Mouse (Mus musculus): ENCODE data around the gene Tas1r1. TPM values are rescaled to one million over a fixed set of nuclear protein-coding genes. Genes with fewer than 3 reads are reported as not detected.

Gene Tas1r1
- polyA plus RNA-seq (2017; shearing (Covaris generic)), result not detected

- ATAC-seq, result peak; percentile 18
These were observed at the start of gene Tas1r1 for GRCm38 (mm10) chr4:152038225-152038984. Tas1r1 (minus strand) TSS chr4:152038568.

DNA sequence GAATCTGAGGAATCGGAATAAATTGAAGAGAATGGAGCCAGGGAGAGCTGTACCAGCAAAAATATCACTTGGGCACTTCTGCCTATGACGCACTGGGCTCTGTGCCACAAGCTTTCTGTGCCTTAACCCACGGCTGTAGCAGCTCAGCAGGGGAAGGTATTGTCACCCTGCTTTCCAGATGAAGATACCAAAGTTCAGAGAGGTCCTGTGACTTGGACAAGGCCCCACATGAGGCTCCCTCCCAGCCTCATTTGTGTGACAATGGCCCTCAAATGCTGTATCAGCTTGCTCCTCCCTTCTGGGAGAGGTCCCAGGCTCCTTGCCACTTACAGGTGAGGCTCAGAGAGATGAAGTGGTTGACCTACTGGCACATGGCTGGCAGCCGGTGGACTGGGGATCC, 49.8 kb upstream of the Tas1r1 start:
- ATAC-seq, result no peak

GRCm38 (mm10) chr4:152087211-152088081, 49.1 kb upstream of the Tas1r1 start:
- ATAC-seq, result no peak

DNA sequence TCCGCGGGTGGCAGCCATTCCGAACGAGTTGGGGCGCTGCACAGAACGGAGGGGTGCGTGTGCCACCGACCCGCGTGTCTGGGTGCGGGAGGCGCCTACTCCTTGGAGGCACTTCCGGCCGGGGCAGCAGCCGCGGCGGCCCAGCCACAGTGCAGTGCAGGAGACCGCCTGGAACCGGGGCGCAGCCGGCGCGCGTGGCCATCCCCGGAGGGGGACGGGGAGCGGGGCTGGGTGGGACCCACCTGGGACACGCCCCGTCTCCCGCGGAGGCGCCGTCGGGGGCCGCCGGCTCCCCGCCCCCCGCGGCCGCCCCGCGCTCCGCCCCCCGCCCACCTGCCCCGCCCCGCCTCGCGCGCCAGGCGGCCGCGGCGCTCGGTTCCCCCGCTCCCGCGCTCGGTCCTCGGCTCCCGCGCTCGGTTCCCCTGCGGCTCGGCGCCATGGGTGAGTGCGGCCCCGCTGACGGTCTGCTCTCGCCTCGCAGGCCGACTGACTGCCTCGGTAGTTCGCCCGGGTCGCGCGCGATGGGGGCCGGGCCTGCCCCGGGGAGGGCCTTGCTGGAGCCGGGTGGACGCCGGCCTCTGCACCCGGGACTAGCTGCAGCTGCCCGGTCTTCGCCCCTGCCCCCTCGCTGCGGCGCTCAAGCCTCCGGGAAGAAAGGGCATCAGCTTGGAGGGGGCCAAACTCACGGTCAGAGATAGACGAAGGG, 48.3 kb upstream of the Tas1r1 start:
- ATAC-seq, result peak; percentile 81

DNA sequence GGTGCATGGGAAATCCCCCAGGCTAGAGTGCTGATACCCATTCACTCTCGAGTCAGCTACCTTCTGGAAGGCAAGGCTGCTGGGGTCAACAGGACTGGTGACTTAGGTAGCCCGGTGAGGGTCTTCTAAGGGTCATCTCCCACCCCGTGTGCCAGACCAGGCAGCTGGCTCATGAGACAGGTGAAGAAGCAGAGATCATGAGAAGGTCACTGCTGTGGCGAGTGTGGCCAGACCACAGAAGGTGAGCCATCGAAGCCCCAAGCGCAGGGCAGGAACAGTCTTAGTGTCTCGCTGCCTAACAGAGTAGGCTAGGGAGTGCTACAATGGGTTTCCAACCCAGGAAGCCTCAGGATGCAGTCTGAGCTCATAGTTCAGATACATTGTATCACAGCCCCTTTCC, 46.2 kb upstream of the Tas1r1 start:
- no peak for ATAC-seq

DNA sequence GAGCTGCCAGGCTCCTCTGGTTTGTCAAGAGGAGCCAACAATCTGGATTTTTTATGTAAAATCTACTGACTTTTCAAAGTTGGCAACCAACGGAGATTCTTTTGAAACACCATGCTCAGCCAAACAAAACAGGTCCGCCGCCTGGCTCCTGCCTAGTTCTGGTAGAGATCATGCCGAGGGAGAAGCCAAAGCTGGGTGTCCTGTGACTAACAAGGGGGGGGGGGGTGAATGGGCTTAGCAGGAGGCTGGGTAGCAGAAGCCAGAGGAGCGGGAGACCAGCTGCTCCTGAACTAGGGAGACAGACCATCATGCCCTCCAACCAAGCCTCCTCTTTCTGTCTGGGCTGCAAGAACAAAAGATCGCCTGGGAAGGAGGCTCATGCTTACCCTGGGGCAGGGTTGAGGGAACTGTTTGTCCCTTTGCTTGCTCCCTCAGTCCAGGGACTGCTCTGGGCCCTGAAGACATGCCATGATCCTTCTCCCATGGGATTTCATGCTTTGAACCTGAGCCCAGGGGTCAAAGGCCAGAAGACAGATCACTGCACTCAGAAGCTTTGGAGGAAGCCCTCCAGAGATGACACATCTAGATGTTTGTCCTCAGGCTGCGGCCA, 45.3 kb upstream of the Tas1r1 start:
- no peak for ATAC-seq

GRCm38 (mm10) chr4:152079931-152080330, 41.6 kb upstream of the Tas1r1 start:
- no peak for ATAC-seq

DNA sequence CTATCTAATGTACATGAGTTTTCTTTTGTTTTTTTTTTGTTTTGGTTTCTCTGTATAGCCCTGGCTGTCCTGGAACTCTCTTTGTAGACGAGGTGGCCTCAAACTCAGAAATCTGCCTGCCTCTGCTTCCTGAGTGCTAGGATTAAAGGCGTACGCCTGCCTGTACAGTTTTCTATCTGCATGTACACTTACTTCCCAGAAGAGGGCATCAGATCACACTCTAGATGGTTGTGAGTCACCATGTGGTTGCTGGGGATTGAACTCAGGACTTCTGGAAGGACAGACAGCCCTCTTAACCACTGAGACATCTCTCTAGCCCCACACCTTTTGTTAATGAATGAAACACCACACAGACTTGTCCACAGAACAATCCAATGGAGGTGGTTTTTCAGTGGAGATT, 40.9 kb upstream of the Tas1r1 start:
- no peak for ATAC-seq

- no peak for ATAC-seq
These were observed 39.8 kb upstream of the Tas1r1 start for GRCm38 (mm10) chr4:152078105-152078530.

DNA sequence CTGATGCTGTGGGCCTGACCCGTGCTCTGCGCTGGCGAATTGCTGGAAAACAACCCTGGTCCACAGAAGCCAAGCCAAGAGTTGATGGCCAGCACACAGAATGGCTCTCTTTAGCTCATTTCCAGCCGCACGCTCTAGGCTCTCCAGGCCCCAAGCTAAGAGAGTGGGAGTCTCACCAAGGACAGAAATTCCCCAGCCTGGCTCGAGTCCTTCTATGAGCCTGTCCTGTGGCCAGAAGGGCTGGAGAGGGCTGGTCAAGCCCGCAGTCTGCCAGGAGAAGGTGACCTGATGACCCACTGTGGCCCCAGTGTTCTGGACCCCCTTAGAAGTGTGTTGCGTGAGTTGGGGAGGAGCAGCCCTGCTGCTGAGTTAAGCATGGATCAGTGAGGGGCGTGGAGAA, 38.8 kb upstream of the Tas1r1 start:
- ATAC-seq, result no peak

DNA sequence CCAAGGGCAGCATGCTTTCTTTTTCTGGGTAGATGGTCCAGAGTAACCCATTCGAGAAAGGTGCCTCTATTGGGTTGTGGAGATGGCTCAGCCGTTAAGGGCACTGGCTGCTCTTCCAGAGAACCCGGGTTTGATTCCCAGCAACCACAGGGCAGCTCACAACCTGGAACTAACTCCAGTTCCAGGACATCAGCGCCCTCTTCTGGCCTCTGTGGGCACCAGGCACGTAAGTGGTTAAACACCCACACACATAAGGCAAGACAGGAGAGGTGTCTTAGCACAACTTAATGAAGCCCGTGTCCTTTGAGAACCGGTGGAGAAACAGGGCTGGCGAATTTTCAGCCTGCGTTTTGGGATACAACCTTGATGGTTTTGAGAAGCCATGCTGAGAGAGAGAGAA, 36.2 kb upstream of the Tas1r1 start:
- no peak for ATAC-seq

DNA sequence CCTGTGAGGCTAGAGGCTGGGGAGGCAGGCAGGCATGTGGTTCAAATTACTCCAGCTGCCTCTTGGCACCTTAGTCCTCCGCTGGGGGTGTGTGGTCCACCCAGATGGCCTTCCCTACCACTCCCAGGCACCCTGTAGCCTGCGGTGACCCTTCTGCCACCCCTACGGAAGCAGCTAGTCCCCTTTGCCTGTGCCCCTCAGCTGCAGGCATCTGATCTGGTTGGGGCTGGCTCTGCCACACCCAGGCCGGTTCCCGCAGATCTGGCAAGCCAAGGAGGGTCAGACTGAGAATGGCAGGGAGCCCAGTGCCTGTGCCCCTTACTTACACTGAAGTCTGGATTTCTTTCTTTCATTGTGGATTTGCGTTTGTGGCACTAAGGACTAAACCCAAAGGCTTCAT, 35.3 kb upstream of the Tas1r1 start:
- ATAC-seq, result no peak

GRCm38 (mm10) chr4:152072655-152073054, 34.3 kb upstream of the Tas1r1 start:
- no peak for ATAC-seq

DNA sequence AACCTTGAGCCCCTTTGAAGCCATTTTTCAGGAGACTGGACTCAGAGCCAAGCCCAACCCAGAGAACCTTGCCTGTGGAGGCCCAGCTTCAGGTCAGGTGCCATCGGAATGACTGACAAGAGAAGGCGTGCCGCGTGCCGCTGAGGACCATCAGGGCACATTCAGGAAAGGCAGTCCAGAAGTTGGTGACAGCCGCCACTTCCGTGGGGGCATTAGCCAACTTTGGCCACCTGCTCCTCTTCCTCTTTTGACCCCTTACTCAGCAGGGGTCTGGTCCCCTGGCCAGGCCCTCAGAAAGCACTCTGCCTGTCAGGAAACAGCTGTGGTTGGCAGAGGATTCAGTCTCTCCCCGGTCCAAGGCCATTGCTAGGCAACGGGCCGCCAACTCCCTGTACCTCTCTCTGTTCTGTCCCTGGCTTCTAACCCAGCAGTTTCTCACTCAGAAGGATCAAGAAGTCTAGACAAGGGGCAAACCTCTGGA, 33.8 kb upstream of the Tas1r1 start, which contains the start of gene Plekhg5:
Plekhg5 (plus strand) TSS at position 378 of the 481 bp plus-strand sequence.
- ATAC-seq, result no peak

- ATAC-seq, result no peak
These were observed 32.4 kb upstream of the Tas1r1 start for GRCm38 (mm10) chr4:152070494-152071396.

GRCm38 (mm10) chr4:152069245-152069644, 30.9 kb upstream of the Tas1r1 start:
- no peak for ATAC-seq

DNA sequence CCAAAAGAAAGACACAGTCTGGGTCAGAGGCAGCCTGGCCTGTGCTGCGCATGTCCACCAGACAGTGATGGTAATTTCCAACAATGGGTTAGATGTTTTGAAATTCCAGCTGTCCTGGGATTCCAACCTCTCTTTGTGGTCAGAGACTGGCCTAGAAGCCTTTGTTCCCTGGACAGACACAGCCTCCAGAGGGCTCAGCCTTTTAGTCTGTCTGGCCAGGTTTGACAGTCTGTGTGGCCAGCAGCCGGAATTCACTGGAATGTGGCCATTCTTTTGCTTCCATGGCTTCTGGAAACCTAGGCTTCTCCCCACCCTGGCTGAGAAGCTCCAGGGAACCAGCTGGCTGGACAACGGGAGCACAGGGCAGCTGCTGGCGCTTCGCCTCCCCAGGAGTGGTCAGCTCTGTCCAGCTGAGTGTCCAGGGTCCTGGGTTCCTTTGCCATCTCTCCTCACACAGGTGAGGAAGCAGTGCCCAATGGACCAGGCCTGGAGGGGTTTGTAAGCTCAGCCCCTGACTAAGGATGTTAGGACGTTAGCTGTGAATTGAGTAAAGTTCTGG, 29.9 kb upstream of the Tas1r1 start:
- no peak for ATAC-seq

GRCm38 (mm10) chr4:152067280-152067679, 28.9 kb upstream of the Tas1r1 start:
- no peak for ATAC-seq

GRCm38 (mm10) chr4:152062390-152063110, 24.2 kb upstream of the Tas1r1 start:
- ATAC-seq, result no peak

DNA sequence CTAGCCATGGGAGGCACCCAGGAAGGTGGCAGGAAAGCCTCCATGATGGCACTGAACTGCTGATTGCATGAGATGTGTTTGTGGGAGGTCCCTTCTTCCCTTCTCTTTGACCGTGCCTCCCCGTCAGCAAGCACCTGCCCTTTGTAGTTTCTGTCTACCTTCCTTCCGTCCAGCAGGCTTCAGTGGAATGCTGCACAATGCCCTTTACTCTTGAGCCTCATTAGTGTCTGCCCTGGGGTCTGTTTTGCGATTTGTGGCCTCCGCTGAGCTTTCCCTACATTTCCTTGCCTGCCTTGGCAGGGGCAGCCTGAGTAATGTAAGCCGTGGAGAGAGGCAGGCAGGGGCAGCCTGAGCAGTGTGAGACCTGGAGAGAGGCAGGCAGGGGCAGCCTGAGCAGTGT, 6.2 kb upstream of the Tas1r1 start:
- no peak for ATAC-seq

Data from inflammation-experienced regulatory T-cells, adult 6 months (primary cell).